Mouse (Mus musculus) right cerebral cortex, adult 18-20 months (tissue): ENCODE measurements around the gene Olfr822.
"Not testable (repeated sequence)": the region's sequence is repeated elsewhere in the genome, so short reads cannot be mapped to it uniquely, and the experiment has no call there.

Experiments
- DNase-seq: peaks from one replicate; pipeline ENCODE4 v3.0.0; 2022; ENCODE audit warnings: mixed read lengths

The Olfr822 gene

DNA sequence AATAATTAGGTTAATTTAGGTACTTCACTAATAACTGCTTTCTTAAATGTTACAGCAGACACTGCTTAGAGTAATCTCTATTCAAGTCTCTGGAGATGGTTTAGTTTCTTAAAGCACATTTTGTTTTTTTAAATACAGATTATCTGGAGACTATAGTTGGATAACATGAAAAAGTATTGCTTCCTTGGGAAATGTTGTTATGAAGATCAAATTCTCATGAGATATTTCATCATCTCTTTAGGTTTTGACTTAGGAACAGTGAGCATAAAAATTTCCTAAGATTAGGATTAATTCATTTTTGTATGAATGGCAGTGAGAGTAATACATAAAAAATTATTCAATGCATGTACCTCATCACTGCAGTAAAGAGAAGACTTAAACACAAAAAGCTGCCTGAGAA lies at the start of gene Olfr822:
Olfr822 (plus strand) TSS at position 301 of the 400 bp plus-strand sequence.
- DNase-seq: no peak

DNA sequence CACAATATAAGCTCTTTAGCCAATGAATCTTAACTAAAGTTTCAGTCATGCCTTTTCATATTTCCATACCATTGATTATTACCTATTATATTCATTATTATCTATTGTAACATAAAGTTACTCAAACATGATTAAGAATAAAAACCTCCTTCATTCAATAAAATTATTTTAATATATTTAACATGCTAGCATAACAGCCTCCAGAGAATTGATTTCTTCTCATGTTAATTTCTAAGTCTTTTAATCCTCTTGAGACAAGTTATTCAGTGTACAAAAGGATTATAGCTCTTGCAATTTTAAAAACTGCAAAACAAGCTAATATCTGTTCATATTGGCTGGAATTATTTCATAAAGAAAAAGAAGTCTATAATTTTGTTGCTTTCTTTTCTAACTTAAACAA lies 41.0 kb upstream of the Olfr822 start, which contains the start of gene Olfr821:
Olfr821 (plus strand) TSS at position 301 of the 400 bp plus-strand sequence.
- DNase-seq: no peak

DNA sequence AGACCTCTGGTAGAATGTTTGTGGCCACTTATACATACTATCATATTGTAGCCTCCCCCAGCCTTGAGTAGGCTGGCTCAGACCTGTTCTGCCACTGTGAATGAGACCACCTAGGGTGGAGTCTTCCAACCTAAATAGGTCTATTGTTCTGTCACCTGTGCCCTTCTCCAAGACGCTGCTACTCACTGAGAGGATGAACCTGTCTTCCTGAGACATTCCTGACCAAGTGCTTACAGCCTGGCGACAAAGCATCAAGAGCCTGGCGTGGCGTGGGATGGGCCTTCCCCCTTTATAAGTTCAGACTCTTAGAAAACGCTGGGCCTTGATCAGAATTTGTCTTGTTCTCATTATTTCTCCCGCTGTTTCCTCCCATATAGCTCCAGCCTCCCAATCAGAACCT lies 33.9 kb upstream of the Olfr822 start:
- DNase-seq: no peak

DNA sequence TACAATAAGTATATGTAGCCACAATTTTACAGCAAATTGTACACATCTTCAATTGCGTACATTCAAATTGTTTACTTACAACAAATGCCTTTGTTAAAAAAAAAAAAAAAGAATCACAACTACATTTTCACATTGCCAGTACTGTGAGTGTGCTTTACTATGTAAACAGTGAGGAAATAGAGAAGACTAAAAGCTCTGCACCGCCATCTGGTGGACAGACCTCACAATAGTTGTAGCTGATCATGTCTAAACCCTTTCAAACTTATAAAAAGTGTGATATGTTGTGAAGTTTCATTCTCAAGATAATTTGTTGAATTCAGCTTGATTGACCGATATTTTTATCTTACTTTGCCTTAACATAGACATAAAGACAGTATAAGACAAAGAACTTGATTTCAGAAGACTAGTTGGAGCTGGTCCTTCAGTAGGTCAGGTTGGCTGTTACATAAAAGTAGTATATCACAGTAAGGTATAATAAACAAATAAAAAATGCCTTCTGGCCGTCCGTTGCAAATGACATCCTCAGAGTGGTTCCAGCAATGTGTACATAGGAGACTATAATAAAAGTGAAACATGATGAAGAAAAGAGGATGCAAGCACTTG lies 21.9 kb downstream of the Olfr822 start:
- peak; percentile 34 for DNase-seq

DNA sequence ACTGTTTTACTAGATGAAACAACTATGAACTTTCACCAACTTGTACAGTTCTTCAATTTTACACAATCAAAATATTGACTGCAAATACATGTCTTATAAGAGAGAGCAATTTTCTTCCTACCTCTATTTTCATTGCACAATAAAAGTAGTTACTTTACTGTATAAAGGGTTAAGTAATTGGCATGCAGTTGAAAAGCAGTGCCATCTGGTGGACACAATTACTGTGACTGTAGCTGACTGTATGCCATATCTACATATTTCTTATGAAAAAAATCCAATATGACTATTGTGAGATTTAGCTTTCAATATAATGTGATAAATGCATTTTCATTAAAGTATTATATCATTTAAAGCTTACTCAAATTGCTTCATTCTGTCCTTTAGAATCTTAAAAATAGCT lies 25.1 kb downstream of the Olfr822 start:
- no peak for DNase-seq

DNA sequence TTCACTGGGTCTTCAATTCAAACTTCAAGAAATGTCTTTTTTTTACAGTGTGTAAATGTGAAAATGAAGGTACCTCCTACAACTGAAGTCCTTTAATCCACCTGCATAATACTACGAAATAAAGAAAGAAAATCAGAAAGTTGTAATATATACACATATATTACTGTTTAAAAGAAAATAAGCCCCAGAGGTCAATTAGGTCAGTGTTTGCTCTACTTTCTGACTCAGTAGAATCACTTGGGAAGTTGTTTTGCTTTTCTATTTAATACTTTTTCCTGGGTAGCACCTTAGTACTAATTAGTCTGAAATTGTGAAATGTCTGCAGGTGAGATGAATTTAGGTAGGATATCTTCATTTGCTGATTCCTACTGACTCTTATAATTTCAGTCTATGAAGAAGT lies 44.3 kb downstream of the Olfr822 start, which contains the start of gene Olfr823:
Olfr823 (minus strand) TSS at position 101 of the 400 bp plus-strand sequence.
- DNase-seq: not testable (repeated sequence)

DNA sequence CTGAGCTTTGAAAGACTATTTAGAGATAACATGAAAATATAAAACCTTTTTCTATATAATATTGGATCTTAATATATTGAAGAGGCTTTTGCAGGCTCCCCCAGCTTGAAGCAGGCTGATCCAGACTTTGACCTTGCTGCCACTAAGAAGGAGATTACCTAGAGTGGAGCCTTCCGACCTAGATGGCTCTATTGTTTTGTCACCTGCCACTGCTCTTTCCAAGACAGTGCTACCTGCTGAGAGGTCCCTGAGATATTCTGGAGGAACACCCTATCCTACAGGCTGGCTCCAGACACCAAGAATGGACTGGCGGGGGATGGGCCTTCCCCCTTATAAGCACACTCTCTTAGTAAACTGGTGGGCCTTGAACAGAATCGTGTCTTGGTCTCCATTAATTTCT lies 45.0 kb downstream of the Olfr822 start:
- not testable (repeated sequence) for DNase-seq
